Mouse (Mus musculus) stomach, embryonic 14.5 days (tissue): ENCODE results near the gene Cemip. TPM values are rescaled to one million over a fixed set of nuclear protein-coding genes. Genes with fewer than 3 reads are reported as not detected.
"Not testable (repeated sequence)": the region's sequence is repeated elsewhere in the genome, so short reads cannot be mapped to it uniquely, and the experiment has no call there.

ENCODE experiments used
- ATAC-seq: fragments of 200-750 bp; cut with Nextera tagmentation; 2 replicates; pipeline ENCODE4 v1.8.0; 2017; ENCODE audit warnings: low read depth, moderate TSS enrichment; ENCODE audit not compliant: insufficient number of reproducible peaks, insufficient read depth, low FRiP score
- H3K27ac ChIP-seq: fragments of 300-500 bp; sonication (generic); 2 replicates; pipeline ENCODE4 v1.5.1; 2014; ENCODE audit warnings: mild to moderate bottlenecking, low read length, moderate library complexity, mixed read lengths
- H3K27me3 ChIP-seq: fragments of 300-500 bp; sonication (generic); 2 replicates; pipeline ENCODE4 v1.6.1; 2014; ENCODE audit warnings: low read length, control low read depth, mixed read lengths; ENCODE audit not compliant: control insufficient read depth, insufficient read depth
- H3K36me3 ChIP-seq: fragments of 300-500 bp; sonication (generic); 2 replicates; pipeline ENCODE4 v1.6.1; 2014; ENCODE audit warnings: mild to moderate bottlenecking, control low read depth, low read length, moderate library complexity, mixed read lengths; ENCODE audit not compliant: control insufficient read depth, insufficient read depth
- H3K4me1 ChIP-seq: fragments of 300-500 bp; sonication (generic); 2 replicates; pipeline ENCODE4 v1.6.1; 2014; ENCODE audit warnings: low read length, control low read depth, mixed read lengths; ENCODE audit not compliant: control insufficient read depth, insufficient read depth
- H3K4me2 ChIP-seq: fragments of 300-500 bp; sonication (generic); replicated peaks from 2 replicates; pipeline ENCODE4 v1.6.1; 2014; ENCODE audit warnings: low read depth, low read length, control low read depth
- H3K4me3 ChIP-seq: fragments of 300-500 bp; sonication (generic); 2 replicates; pipeline ENCODE4 v1.5.1; 2014; ENCODE audit warnings: low read depth, low read length, control low read depth
- H3K9ac ChIP-seq: fragments of 300-500 bp; sonication (generic); replicated peaks from 2 replicates; pipeline ENCODE4 v1.6.1; 2014; ENCODE audit warnings: low read depth, mild to moderate bottlenecking, control low read depth, low read length, moderate library complexity, mixed read lengths
- H3K9me3 ChIP-seq: fragments of 300-500 bp; sonication (generic); 2 replicates; pipeline ENCODE4 v1.6.1; 2016; ENCODE audit warnings: low read depth, low read length, control low read depth; ENCODE audit not compliant: control insufficient read depth
- WGBS: fragments of 180-500 bp; shearing (Covaris S2); extraction: QIAGEN DNeasy Blood & Tissue Kit; methylation state at CpG from one replicate; pipeline ENCODE4 v1.1.7; 2014; 5-methylcytosine and 5-hydroxymethylcytosine counted together
- polyA plus RNA-seq: library from polyadenylated mRNA; unstranded; fragments of >200 nt; fragmentation: Nextera tagmentation; extraction: Ambion mirVana; gene quantifications from 2 replicates; pipeline ENCODE4 v1.2.1, GENCODE M21; 2014

The Cemip gene
- polyA plus RNA-seq, 1 experiment from 2014 or later: 0.42 TPM

DNA sequence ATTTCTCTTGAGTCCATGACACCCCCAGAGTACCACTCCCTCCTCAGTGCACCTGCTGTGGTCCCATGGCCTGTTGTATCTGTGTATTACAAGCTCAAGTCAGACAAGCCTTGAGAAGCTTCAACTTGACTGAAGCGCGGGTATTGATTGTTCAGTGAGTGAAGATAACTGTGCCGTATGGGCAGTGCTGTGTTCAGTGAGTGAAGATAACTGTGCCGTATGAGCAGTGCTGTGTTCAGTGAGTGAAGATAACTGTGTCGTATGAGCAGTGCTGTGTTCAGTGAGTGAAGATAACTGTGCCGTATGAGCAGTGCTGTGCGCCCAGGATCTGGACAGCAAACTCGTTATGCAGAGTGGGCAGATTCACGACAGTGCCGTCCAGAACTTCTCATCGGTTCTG is 188.0 kb downstream of the Cemip start:
- H3K36me3 ChIP-seq: peaks cover 33% of the 10 kb centered on the region
- 91% methylated on average over 11 of the region's 11 CpGs for WGBS
- no peak overlapping the region for H3K9ac ChIP-seq
- H3K9me3 ChIP-seq: no peaks in the 10 kb centered on the region
- H3K4me1 ChIP-seq: peaks cover 11% of the 10 kb centered on the region
- no peak overlapping the region for H3K27ac ChIP-seq
- no peak overlapping the region for H3K4me2 ChIP-seq
- no peak overlapping the region for H3K4me3 ChIP-seq
- no peaks in the 10 kb centered on the region for H3K27me3 ChIP-seq
- ATAC-seq: peak; percentile 25; the same call in 1 of the 2 replicates

DNA sequence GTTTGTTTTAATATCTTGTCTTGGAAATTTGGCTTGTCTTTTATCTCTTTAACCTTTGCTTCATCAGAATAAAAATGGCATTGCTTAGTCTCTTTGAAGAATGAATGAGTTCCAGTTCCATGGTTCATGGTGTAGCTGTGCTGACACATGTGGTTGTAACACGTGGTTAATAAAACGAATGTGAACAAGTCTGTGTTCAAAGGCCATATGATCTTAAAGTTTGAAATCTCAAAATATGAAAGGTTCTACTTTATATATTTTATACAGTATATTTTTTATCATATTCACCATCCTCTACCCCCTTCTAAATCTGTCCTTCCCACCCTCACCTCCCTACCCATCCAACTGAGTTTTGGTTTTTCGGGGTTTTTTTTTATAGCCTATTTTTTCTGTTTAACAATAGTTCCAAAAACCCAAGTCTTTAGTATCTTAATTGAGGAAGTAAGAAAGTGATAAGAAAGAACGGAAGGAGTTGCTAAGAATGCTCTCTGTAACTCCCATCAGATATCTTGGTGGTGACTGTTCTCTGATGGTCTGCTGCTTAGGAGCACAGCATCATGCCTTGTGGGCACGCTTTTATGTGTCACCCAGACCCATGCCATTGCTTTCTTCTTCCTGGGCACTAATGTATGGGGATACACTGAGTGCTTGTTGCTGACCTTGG is 190.1 kb downstream of the Cemip start:
- 92% methylated on average over 5 of the region's 5 CpGs for WGBS
- no peak for ATAC-seq
- no peaks in the 10 kb centered on the region for H3K9me3 ChIP-seq
- H3K36me3 ChIP-seq: peaks cover 33% of the 10 kb centered on the region
- H3K9ac ChIP-seq: no peak overlapping the region
- H3K4me3 ChIP-seq: no peak overlapping the region
- H3K27me3 ChIP-seq: no peaks in the 10 kb centered on the region
- no peak overlapping the region for H3K27ac ChIP-seq
- peaks cover 15% of the 10 kb centered on the region for H3K4me1 ChIP-seq
- no peak overlapping the region for H3K4me2 ChIP-seq

DNA sequence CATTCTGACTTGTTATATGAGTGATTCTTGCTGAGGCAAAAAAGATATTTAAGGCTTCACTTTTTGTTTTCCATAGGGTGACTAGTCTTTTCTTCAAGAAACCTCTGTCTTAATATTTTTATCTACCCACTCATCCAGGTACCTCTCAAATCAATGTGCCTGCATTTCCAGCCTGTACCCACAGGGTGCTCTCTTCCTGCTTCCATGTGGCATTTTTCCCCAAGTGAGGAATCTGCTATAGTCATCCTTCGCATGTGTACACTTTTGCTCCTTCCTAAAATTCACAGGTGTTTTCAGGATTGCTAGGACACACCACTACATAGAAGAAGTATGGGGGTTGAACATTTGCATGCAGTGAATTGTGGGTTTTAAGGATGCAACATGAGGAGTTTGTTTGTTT is 192.0 kb downstream of the Cemip start:
- Histone ChIP-seq H3K36me3 (peaks cover 30% of the 10 kb centered on the region), H3K27ac (no peak overlapping the region), H3K9me3 (no peaks in the 10 kb centered on the region), H3K4me1 (peaks cover 15% of the 10 kb centered on the region), H3K4me3 (no peak overlapping the region), H3K27me3 (no peaks in the 10 kb centered on the region), H3K9ac (no peak overlapping the region), H3K4me2 (no peak overlapping the region)
- WGBS: 88% methylated on average over 1 of the region's 1 CpGs
- no peak for ATAC-seq

DNA sequence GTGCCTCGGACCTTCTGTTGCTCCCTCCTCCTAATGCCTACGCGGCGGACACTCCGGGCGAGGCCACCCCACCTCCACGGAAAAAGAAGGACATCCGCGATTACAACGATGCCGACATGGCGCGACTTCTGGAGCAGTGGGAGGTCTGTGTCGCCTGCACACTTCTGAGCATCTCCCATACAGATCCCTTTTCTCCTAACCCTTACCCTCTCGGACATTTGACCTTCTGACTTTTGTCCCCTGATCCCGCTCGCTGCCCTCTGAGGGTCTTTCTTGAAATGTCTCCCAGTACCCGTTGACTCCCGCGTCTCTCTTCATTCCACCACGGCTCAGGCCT is 194.0 kb downstream of the Cemip start:
- no peaks in the 10 kb centered on the region for H3K9me3 ChIP-seq
- peaks cover 14% of the 10 kb centered on the region for H3K36me3 ChIP-seq
- no peak for ATAC-seq
- under 1% methylated on average over 20 of the region's 21 CpGs for WGBS
- H3K27ac ChIP-seq: peak overlapping the region; percentile 91
- peak overlapping the region; percentile 63 for H3K4me2 ChIP-seq
- H3K27me3 ChIP-seq: no peaks in the 10 kb centered on the region
- peak overlapping the region; percentile 78 for H3K9ac ChIP-seq
- H3K4me3 ChIP-seq: peak overlapping the region; percentile 81
- H3K4me1 ChIP-seq: peaks cover 15% of the 10 kb centered on the region

DNA sequence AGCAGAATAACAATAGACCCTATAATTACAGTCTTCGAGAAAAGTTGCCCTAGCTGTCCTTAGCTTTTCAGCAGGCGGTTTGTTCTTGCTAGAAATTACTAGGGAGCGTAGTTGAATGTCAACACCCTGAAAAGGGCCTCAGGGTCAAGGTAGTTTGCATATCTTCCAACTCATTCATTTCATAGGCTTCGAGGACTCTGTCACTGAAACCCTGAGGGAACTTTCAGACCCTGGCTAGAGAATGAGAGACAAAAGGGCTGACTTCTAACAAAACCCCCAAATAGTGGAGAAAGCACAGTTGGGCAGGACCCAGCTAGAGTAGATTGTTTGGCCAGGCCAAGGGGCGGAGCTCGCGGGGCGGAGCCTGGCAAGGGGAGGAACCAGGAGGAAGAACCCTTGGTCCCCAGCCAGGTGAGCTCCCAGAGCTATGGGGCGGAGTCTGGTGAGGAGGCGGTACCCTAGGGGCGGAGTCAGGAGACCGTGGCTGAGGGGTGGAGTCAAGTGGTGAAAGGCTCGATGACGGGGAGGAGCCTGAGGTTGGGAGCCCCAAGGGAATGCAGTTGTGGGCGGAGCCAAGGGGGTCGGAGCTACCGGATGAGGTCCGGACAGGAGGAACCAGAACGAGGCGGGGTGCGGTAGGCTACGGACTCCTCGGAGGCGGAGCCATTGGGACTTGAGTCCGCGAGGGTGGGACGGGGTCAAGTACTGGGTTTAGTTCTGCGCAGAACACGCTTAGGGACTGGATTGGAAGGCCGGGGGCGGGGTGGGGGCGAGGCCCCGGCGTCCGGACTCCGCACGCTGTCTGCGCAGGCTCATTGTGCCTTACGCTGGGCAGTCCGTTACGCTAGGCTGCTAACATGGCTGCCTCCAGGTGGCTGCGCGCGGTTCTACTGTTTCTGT is 194.6 kb downstream of the Cemip start:
- WGBS: 3% methylated on average over 44 of the region's 44 CpGs
- H3K36me3 ChIP-seq: peaks cover 11% of the 10 kb centered on the region
- ATAC-seq: peak; percentile 99
- no peaks in the 10 kb centered on the region for H3K27me3 ChIP-seq
- H3K9ac ChIP-seq: peak overlapping the region; percentile 78
- peak overlapping the region; percentile 91 for H3K27ac ChIP-seq
- H3K4me3 ChIP-seq: peak overlapping the region; percentile 81
- peak overlapping the region; percentile 63 for H3K4me2 ChIP-seq
- H3K9me3 ChIP-seq: no peaks in the 10 kb centered on the region
- peaks cover 15% of the 10 kb centered on the region for H3K4me1 ChIP-seq

DNA sequence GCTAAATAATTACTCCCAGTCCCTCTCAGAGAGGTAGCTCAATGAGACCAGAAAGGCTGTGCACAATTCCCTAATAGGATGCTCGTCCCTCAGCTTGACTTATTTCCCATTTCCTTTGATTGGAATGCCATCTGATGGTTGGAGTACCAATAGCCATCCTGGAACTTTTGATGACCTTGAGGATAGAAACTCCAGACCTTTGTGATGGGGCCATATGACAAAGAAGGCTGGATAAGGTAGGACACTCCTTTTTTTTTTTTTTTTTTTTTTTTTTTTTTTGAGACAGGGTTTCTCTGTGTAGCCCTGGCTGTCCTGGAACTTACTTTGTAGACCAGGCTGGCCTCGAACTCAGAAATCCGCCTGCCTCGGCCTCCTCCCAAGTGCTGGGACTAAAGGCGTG is 196.4 kb downstream of the Cemip start:
- H3K9ac ChIP-seq: not testable (repeated sequence)

DNA sequence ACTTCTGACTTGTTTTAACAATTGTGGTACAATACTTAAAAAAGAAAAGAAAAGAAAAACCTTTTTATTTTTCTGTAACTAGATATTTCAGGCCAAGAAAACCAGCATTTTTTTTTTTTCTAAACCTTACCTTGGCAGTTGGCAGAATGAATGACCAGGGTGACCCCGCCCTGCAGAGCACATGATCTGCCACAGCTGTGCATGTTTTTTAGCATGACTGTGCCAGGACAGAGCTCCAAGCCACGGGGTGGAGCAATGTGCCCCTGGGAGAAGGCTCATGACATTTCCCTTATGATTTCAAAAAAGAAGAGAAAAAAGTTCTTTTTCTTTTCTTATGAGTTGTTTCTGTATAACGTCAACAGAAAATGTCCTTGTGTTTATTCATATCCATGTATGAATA is 196.9 kb downstream of the Cemip start:
- ATAC-seq: no peak
- Histone ChIP-seq H3K4me3 (no peak overlapping the region), H3K27me3 (no peaks in the 10 kb centered on the region), H3K9ac (no peak overlapping the region), H3K4me2 (no peak overlapping the region), H3K4me1 (peaks cover 12% of the 10 kb centered on the region), H3K27ac (no peak overlapping the region), H3K9me3 (no peaks in the 10 kb centered on the region), H3K36me3 (no peaks in the 10 kb centered on the region; the same call in 1 of the 2 replicates)
- 43% methylated on average over 3 of the region's 3 CpGs for WGBS

More for the DNA sequence above, 196.4 kb downstream of the Cemip start:
- not testable (repeated sequence) for H3K4me3 ChIP-seq, H3K27ac ChIP-seq, H3K27me3 ChIP-seq, H3K9me3 ChIP-seq, H3K4me2 ChIP-seq, H3K36me3 ChIP-seq, ATAC-seq
- peaks cover 15% of the 10 kb centered on the region for H3K4me1 ChIP-seq
- 93% methylated on average over 5 of the region's 5 CpGs for WGBS

DNA sequence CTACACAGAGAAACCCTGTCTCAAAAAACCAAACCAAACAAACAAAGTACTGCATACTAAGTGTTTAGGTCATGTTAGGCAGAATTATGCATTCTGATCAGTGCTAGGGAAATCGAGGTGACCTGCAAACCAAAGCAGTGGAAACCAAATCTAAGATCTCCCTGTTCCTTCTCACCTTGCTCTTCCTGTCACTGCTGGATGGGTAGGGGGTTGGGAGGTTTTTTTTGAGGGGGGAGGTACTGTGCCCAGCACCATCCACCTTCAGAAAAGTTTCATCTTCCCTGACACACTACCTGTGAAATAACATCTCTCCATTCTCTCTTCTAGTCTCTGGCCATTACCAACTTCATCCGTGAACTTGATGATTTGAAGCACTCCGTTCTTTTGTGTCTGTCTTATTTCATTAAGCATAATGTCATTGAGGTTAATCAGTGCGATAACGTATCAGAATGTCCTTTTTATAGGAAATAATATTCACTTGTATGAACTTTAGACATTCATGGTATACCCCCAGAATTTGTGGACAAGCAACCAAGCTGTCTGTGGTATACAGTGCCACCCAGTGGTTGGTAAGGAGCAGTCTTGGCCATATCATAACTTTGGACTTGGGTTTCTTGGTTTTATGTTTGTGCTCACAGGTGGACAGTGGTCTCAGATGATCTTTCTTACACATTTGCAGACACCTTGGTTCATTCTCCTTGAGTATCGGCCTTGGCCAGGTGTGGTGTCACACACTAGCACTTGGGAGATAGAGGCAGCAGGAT is 199.8 kb downstream of the Cemip start:
- Histone ChIP-seq H3K36me3 (peaks cover 7% of the 10 kb centered on the region; the same call in 1 of the 2 replicates), H3K4me1 (peaks cover 12% of the 10 kb centered on the region), H3K4me2 (no peak overlapping the region), H3K4me3 (no peak overlapping the region), H3K27ac (no peak overlapping the region), H3K9ac (no peak overlapping the region), H3K27me3 (no peaks in the 10 kb centered on the region), H3K9me3 (no peaks in the 10 kb centered on the region)
- no peak for ATAC-seq
- WGBS: 96% methylated on average over 6 of the region's 6 CpGs
